Mouse (Mus musculus): ENCODE measurements around the gene Myd88. TPM values are rescaled to one million over a fixed set of nuclear protein-coding genes. Genes with fewer than 3 reads are reported as not detected.
A peak's percentile ranks its signal among the peaks of the same experiment; 100 is the strongest.

Myd88 gene
- total and polyA plus RNA-seq, 3 experiments: 14.3 to 53.6 (median 22.7) TPM

DNA sequence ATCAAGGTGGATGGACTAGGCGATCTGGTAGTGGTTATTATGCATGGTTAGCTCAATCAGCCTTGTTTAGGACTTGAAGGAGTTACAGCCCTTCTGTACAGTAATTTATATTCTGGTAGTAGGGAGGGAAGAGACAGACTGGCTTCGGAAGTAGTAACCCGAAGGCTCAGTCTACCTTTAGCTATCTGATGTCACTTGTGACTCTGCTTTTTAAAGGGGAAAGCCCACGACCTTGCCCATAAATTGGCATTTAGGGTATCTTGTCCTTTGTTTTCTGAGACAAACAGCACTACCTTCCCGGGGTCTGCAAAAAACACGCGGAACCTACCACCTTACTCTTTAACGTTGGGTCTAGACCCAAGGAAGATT is 1.0 kb downstream of the Myd88 start:
- Histone ChIP-seq H3K79me2 (replicated peaks; ENCODE audit: control insufficient read depth, extremely low read depth, insufficient read depth, poor library complexity, severe bottlenecking) (peaks cover 5% of the 10 kb centered on the region; the same call in 1 of the 2 replicates), H3K9ac (ENCODE audit: insufficient read depth, low read depth) (peak overlapping the region; percentile 87), H3K4me1 (ENCODE audit: control insufficient read depth in 1 of 2, insufficient read depth in 2 of 2) (peaks cover 6 to 36% of the 10 kb centered on the region in 2 experiments), H3K27ac (ENCODE audit: insufficient read depth, low read depth) (peak overlapping the region; percentile 76), H3K4me2 (ENCODE audit: insufficient read depth, low read depth, poor library complexity, severe bottlenecking) (peak overlapping the region; percentile 55), H3K9me3 (replicated peaks; ENCODE audit: low read length) (no peaks in the 10 kb centered on the region), H3K4me3 (replicated peaks in 1 of 3; ENCODE audit: low read depth in 2 of 3, low read length in 2 of 3, poor library complexity in 1 of 3) (peak overlapping the region; percentile 75 to 94 (median 83)), H3K36me3 (replicated peaks in 1 of 2; ENCODE audit: control insufficient read depth in 1 of 2, insufficient read depth in 1 of 2, low read length in 1 of 2) (peaks cover 34 to 58% of the 10 kb centered on the region in 2 experiments), H3K27me3 (replicated peaks) (no peaks in the 10 kb centered on the region)
- dilution Hi-C loops (cut with MboI; ENCODE audit: extremely low pct_ligation_motif_present, extremely low pct_unique_long_range_greater_than_20kb, low sequenced_read_pairs) (no loop called here), in situ Hi-C loops (cut with MboI; ENCODE audit: low pct_ligation_motif_present, low pct_unique_long_range_greater_than_20kb, low sequenced_read_pairs) (no loop called here)
- DNase-seq (ENCODE audit: extremely low read depth): no peak
- no peak for TF ChIP-seq NELFE (IDR thresholded peaks at IDR 0.05; ENCODE audit: low read depth, low read length)
- no peak for TF ChIP-seq CHD1 (IDR thresholded peaks at IDR 0.05; ENCODE audit: low read depth, low read length)

DNA sequence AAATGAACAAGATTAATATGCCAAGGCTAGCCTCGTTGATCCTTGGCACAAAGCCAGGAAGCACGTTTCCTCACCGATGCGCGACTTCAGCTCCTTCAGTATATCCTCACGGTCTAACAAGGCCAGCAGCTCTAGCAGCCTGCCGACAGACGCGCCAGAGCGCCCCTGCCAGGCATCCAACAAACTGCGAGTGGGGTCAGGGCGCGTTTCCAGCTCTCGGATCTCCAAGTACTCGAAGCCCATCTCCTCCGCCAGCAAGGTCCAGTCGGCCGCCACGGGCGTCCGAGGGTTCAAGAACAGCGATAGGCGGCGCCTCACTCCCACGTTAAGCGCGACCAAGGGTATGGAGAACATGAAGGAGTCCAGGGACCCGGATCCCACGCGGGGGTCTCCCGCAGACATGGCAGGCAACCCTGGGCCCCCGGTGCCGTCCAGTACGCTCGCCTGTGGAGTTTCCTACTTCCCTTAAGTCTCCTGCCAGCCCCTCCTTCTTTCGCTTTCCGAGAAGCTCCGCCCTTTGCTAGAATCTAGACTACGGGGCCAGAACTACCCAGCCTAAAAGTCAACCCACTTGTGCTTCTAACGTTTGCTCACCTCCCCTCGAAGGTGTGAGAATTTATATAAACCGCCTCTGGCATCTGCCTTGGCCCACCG is 1.5 kb downstream of the Myd88 start, which contains the start of gene Acaa1a:
Acaa1a (plus strand) TSS at position 119 of the 654 bp plus-strand sequence.
- H3K27me3 ChIP-seq (replicated peaks): no peaks in the 10 kb centered on the region
- in situ Hi-C loops (cut with MboI; ENCODE audit: low pct_ligation_motif_present, low pct_unique_long_range_greater_than_20kb, low sequenced_read_pairs) (no loop called here), dilution Hi-C loops (cut with MboI; ENCODE audit: extremely low pct_ligation_motif_present, extremely low pct_unique_long_range_greater_than_20kb, low sequenced_read_pairs) (no loop called here)
- peak within 1 kb of the TSS; percentile 75 to 94 (median 83) for H3K4me3 ChIP-seq (replicated peaks in 1 of 3; ENCODE audit: low read depth in 2 of 3, low read length in 2 of 3, poor library complexity in 1 of 3)
- peak; percentile 85 for DNase-seq (ENCODE audit: extremely low read depth)
- peak within 1 kb of the TSS; percentile 87 for H3K9ac ChIP-seq (ENCODE audit: insufficient read depth, low read depth)
- peaks cover 6 to 37% of the 10 kb centered on the region in 2 experiments for H3K4me1 ChIP-seq (ENCODE audit: control insufficient read depth in 1 of 2, insufficient read depth in 2 of 2)
- H3K9me3 ChIP-seq (replicated peaks; ENCODE audit: low read length): no peaks in the 10 kb centered on the region
- peaks cover 5% of the 10 kb centered on the region; the same call in 1 of the 2 replicates for H3K79me2 ChIP-seq (replicated peaks; ENCODE audit: control insufficient read depth, extremely low read depth, insufficient read depth, poor library complexity, severe bottlenecking)
- peak within 1 kb of the TSS; percentile 80 for H3K4me2 ChIP-seq (ENCODE audit: insufficient read depth, low read depth, poor library complexity, severe bottlenecking)
- H3K27ac ChIP-seq (ENCODE audit: insufficient read depth, low read depth): peak within 1 kb of the TSS; percentile 76
- H3K36me3 ChIP-seq (replicated peaks in 1 of 2; ENCODE audit: control insufficient read depth in 1 of 2, insufficient read depth in 1 of 2, low read length in 1 of 2): peaks cover 30 to 55% of the 10 kb centered on the region in 2 experiments
- TF ChIP-seq KAT2A (IDR thresholded peaks at IDR 0.05; ENCODE audit: insufficient replicate concordance, low read length) (no peak), EP300 (IDR thresholded peaks at IDR 0.05; ENCODE audit: low read length) (no peak), SIN3A (IDR thresholded peaks at IDR 0.05; ENCODE audit: low read length) (peak; percentile 69; the same call in 1 of the 2 replicates), NRF1 (IDR thresholded peaks at IDR 0.05; ENCODE audit: low read depth, low read length) (0 out of 2 replicates have a peak, but pooled peaks have one; percentile 14), PAX5 (IDR thresholded peaks at IDR 0.05; ENCODE audit: low read length) (no peak), MAFK (IDR thresholded peaks at IDR 0.05; ENCODE audit: insufficient replicate concordance, low read length) (no peak; the same call in 1 of the 2 replicates), ZNF384 (IDR thresholded peaks at IDR 0.05; ENCODE audit: low read depth, low read length) (no peak), TCF12 (IDR thresholded peaks at IDR 0.05; ENCODE audit: low read depth, low read length) (peak; percentile 64; the same call in 1 of the 2 replicates), NELFE (IDR thresholded peaks at IDR 0.05; ENCODE audit: low read depth, low read length) (peak; percentile 74; the same call in 1 of the 2 replicates), IRF4 (IDR thresholded peaks at IDR 0.05; ENCODE audit: low read depth, low read length) (peak; percentile 72; the same call in 1 of the 2 replicates), JUND (conservative IDR thresholded peaks at IDR 0.05; ENCODE audit: low read depth, low read length) (no peak), CHD2 (IDR thresholded peaks at IDR 0.05; ENCODE audit: low read length) (no peak), RAD21 (IDR thresholded peaks at IDR 0.05; ENCODE audit: low read depth, low read length) (no peak), MEF2A (IDR thresholded peaks at IDR 0.05; ENCODE audit: borderline replicate concordance, low read depth, low read length) (0 out of 2 replicates have a peak, but pooled peaks have one; percentile 5), USF2 (conservative IDR thresholded peaks at IDR 0.05; ENCODE audit: low read depth, low read length) (no peak; the same call in 1 of the 2 replicates), ZKSCAN1 (IDR thresholded peaks at IDR 0.05; ENCODE audit: borderline replicate concordance, low read depth, low read length) (no peak), UBTF (IDR thresholded peaks at IDR 0.05; ENCODE audit: low read depth, low read length) (no peak), MAZ (IDR thresholded peaks at IDR 0.05; ENCODE audit: low read depth, low read length) (no peak), RCOR1 (conservative IDR thresholded peaks at IDR 0.05; ENCODE audit: low read depth, low read length) (no peak), TBP (conservative IDR thresholded peaks at IDR 0.05; ENCODE audit: low read depth, low read length) (peak; percentile 83; the same call in 1 of the 2 replicates), CHD1 (IDR thresholded peaks at IDR 0.05; ENCODE audit: low read depth, low read length) (no peak), POLR2AphosphoS2 (IDR thresholded peaks at IDR 0.05; ENCODE audit: low read depth, low read length) (peak; percentile 56; the same call in 1 of the 2 replicates), HCFC1 (IDR thresholded peaks at IDR 0.05; ENCODE audit: low read depth, low read length) (no peak), ZMIZ1 (IDR thresholded peaks at IDR 0.05; ENCODE audit: low read depth, low read length) (peak; percentile 82), GABPA (IDR thresholded peaks at IDR 0.05; ENCODE audit: insufficient replicate concordance, low read depth, low read length) (no peak), JUN (IDR thresholded peaks at IDR 0.05; ENCODE audit: insufficient read depth, low read depth, low read length) (no peak), MXI1 (IDR thresholded peaks at IDR 0.05; ENCODE audit: low read depth, low read length) (peak; percentile 84), CTCF (conservative IDR thresholded peaks at IDR 0.05 in 1 of 2, IDR thresholded peaks at IDR 0.05 in 1 of 2; ENCODE audit: low read depth in 2 of 2, low read length in 2 of 2) (no peak), E2F4 (IDR thresholded peaks at IDR 0.05; ENCODE audit: insufficient replicate concordance, low read depth, low read length) (no peak), MAX (IDR thresholded peaks at IDR 0.05; ENCODE audit: low read length) (peak; percentile 67), MYC (IDR thresholded peaks at IDR 0.05; ENCODE audit: low read depth, low read length) (0 out of 2 replicates have a peak, but pooled peaks have one; percentile 17)

Data from CH12.LX (cell line).